Mouse (Mus musculus) small intestine, adult 2 months (tissue): Measurements from ENCODE around the gene Cdkn1b.

Experiments
- CTCF ChIP-seq: fragments of 200-500 bp; IDR thresholded peaks from 2 replicates; pipeline ENCODE4 v1.5.1; 2012; ENCODE audit warnings: low read depth, mild to moderate bottlenecking, control low read depth, inconsistent platforms, low read length, moderate library complexity, mixed read lengths; ENCODE audit not compliant: insufficient replicate concordance, insufficient read length; ENCODE audit errors: extremely low read depth
- POLR2A ChIP-seq: fragments of 200-500 bp; IDR thresholded peaks from 2 replicates; pipeline ENCODE4 v1.6.1; 2012; ENCODE audit warnings: low read depth, mild to moderate bottlenecking, control low read depth, inconsistent platforms, low read length, moderate library complexity

- no peak for TF ChIP-seq CTCF
- TF ChIP-seq POLR2A = no peak
Measured at GRCm38 (mm10) chr6:134919511-134920189, 551 bp upstream of the Cdkn1b start.
